Mouse (Mus musculus) liver, embryonic 13.5 days (tissue): ENCODE results near the gene R3hdm4. TPM values are rescaled to one million over a fixed set of nuclear protein-coding genes. Genes with fewer than 3 reads are reported as not detected.
"Not testable (repeated sequence)": the region's sequence is repeated elsewhere in the genome, so short reads cannot be mapped to it uniquely, and the experiment has no call there.

Experiments
- ATAC-seq: fragments of 200-750 bp; cut with Nextera tagmentation; 2 replicates; pipeline ENCODE4 v1.8.0; 2017; ENCODE audit warnings: low read depth, mild to moderate bottlenecking, moderate number of reproducible peaks, moderate library complexity
- DNase-seq: peaks from one replicate; pipeline ENCODE4 v3.0.0; 2022
- H3K27ac ChIP-seq: fragments of 300-500 bp; sonication (generic); 2 replicates; pipeline ENCODE4 v1.5.1; 2015; ENCODE audit warnings: moderate library complexity, mild to moderate bottlenecking, inconsistent platforms
- H3K27me3 ChIP-seq: fragments of 300-500 bp; sonication (generic); 2 replicates; pipeline ENCODE4 v1.6.1; 2015; ENCODE audit warnings: mild to moderate bottlenecking, inconsistent platforms
- H3K36me3 ChIP-seq: fragments of 300-500 bp; sonication (generic); 2 replicates; pipeline ENCODE4 v1.6.1; 2015; ENCODE audit warnings: mild to moderate bottlenecking, inconsistent platforms
- H3K4me1 ChIP-seq: fragments of 300-500 bp; sonication (generic); replicated peaks from 2 replicates; pipeline ENCODE4 v1.6.1; 2015; ENCODE audit warnings: inconsistent platforms
- H3K4me2 ChIP-seq: fragments of 300-500 bp; sonication (generic); 2 replicates; pipeline ENCODE4 v1.6.1; 2015; ENCODE audit warnings: inconsistent platforms, mild to moderate bottlenecking, moderate library complexity
- H3K4me3 ChIP-seq: fragments of 300-500 bp; sonication (generic); replicated peaks from 2 replicates; pipeline ENCODE4 v1.5.1; 2015; ENCODE audit warnings: mild to moderate bottlenecking, inconsistent platforms
- H3K9ac ChIP-seq: fragments of 300-500 bp; sonication (generic); 2 replicates; pipeline ENCODE4 v1.6.1; 2015; ENCODE audit warnings: mild to moderate bottlenecking, inconsistent platforms
- H3K9me3 ChIP-seq: fragments of 300-500 bp; sonication (generic); replicated peaks from 2 replicates; pipeline ENCODE4 v1.6.1; 2016; ENCODE audit warnings: inconsistent platforms
- WGBS: fragments of 180-500 bp; shearing (Covaris S2); methylation state at CpG from one replicate; pipeline ENCODE4 v1.1.7; 2015; ENCODE audit not compliant: insufficient replicate concordance; 5-methylcytosine and 5-hydroxymethylcytosine counted together
- polyA plus RNA-seq: library from polyadenylated mRNA; unstranded; fragments of >200 nt; fragmentation: Nextera tagmentation; extraction: Ambion mirVana; gene quantifications from 2 replicates; pipeline ENCODE4 v1.2.1, GENCODE M21; 2015

The R3hdm4 gene
- 63.0 and 63.8 TPM in 2 replicates for polyA plus RNA-seq

GRCm38 (mm10) chr10:79920958-79921535, at the start of gene R3hdm4:
Gene R3hdm4, minus strand, starts transcription at chr10:79921208.
- Histone ChIP-seq H3K36me3 (no peaks in the 10 kb centered on the region), H3K4me3 (peak within 1 kb of the TSS; percentile 30), H3K27ac (no peak within 1 kb of the TSS), H3K4me2 (peak within 1 kb of the TSS; percentile 50), H3K4me1 (peaks cover 67% of the 10 kb centered on the region), H3K9me3 (no peaks in the 10 kb centered on the region), H3K9ac (0 out of 2 replicates have a peak within 1 kb of the TSS, but pooled peaks have one; percentile 17), H3K27me3 (peaks cover 65% of the 10 kb centered on the region)
- DNase-seq (no peak), ATAC-seq (no peak)
- WGBS, result 12% methylated on average over 40 of the region's 41 CpGs

- Histone ChIP-seq H3K27ac (no peak within 1 kb of the TSS), H3K27me3 (peaks cover 55% of the 10 kb centered on the region), H3K36me3 (peaks cover 38% of the 10 kb centered on the region), H3K9ac (peak within 1 kb of the TSS; percentile 5; the same call in 1 of the 2 replicates), H3K9me3 (peaks cover 4% of the 10 kb centered on the region; the same call in 1 of the 2 replicates), H3K4me2 (peak within 1 kb of the TSS; percentile 51), H3K4me1 (peaks cover 8% of the 10 kb centered on the region), H3K4me3 (peak within 1 kb of the TSS; percentile 32)
- ATAC-seq (0 out of 2 replicates have a peak, but pooled peaks have one; percentile 9), DNase-seq (no peak)
- WGBS, result 6% methylated on average over 47 of the region's 47 CpGs
These were observed 49.6 kb upstream of the R3hdm4 start, which contains the start of gene Grin3b for GRCm38 (mm10) chr10:79970415-79971182. Gene Grin3b, plus strand, starts transcription at chr10:79970715.

- peaks cover 8% of the 10 kb centered on the region for H3K4me1 ChIP-seq
- DNase-seq (no peak), ATAC-seq (no peak)
- WGBS, result 28% methylated on average over 3 of the region's 3 CpGs
- peaks cover 45% of the 10 kb centered on the region for H3K36me3 ChIP-seq
- H3K27me3 ChIP-seq, result peaks cover 55% of the 10 kb centered on the region
- H3K4me3 ChIP-seq, result no peak overlapping the region
- H3K4me2 ChIP-seq, result no peak overlapping the region
- H3K27ac ChIP-seq, result no peak overlapping the region
- no peaks in the 10 kb centered on the region; the same call in 1 of the 2 replicates for H3K9me3 ChIP-seq
- no peak overlapping the region for H3K9ac ChIP-seq
These were observed 48.1 kb upstream of the R3hdm4 start for GRCm38 (mm10) chr10:79969124-79969568.

- ATAC-seq, result no peak
- no peak for DNase-seq
- 71% methylated on average over 1 of the region's 1 CpGs for WGBS
- no peak overlapping the region for H3K27ac ChIP-seq
- H3K27me3 ChIP-seq, result peaks cover 49% of the 10 kb centered on the region
- no peaks in the 10 kb centered on the region for H3K9me3 ChIP-seq
- peaks cover 8% of the 10 kb centered on the region for H3K4me1 ChIP-seq
- no peak overlapping the region for H3K9ac ChIP-seq
- no peak overlapping the region for H3K4me2 ChIP-seq
- peaks cover 55% of the 10 kb centered on the region for H3K36me3 ChIP-seq
- no peak overlapping the region for H3K4me3 ChIP-seq
These were observed 47.2 kb upstream of the R3hdm4 start for GRCm38 (mm10) chr10:79968181-79968580.

DNA sequence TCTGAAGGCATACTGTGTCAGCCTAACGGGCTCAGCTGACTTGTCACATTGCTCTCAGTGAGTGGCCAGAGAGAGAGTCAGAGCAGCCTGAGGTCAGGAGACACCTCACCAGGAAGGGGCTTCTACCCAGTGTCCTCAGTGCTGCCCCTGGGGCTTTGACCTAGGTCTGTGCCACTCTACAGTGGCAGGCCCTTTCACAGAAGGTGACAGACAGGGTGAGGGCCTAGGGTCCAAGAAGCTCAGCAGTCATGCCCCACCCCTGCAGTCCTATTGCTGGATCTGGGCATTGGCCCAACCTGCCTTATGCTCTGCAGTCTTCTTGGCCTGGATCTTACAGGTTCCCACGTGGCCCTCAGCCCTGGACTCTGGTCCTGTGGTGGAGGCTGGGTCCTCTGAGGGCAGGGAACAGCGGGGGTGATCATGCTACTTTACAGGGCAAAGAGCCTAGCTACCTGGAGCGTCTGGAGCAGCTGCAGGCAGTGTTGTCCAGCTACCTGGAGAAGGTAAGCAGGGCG, 45.9 kb upstream of the R3hdm4 start:
- 83% methylated on average over 5 of the region's 5 CpGs for WGBS
- peaks cover 12% of the 10 kb centered on the region for H3K4me1 ChIP-seq
- H3K27me3 ChIP-seq, result peaks cover 37% of the 10 kb centered on the region
- H3K9me3 ChIP-seq, result no peaks in the 10 kb centered on the region
- peaks cover 67% of the 10 kb centered on the region for H3K36me3 ChIP-seq
- H3K9ac ChIP-seq, result no peak overlapping the region
- H3K4me3 ChIP-seq, result no peak overlapping the region
- no peak overlapping the region for H3K27ac ChIP-seq
- no peak overlapping the region for H3K4me2 ChIP-seq
- no peak for ATAC-seq
- no peak for DNase-seq

GRCm38 (mm10) chr10:79965325-79965724, 44.3 kb upstream of the R3hdm4 start:
- Histone ChIP-seq H3K4me1 (peaks cover 19% of the 10 kb centered on the region), H3K9ac (no peak overlapping the region), H3K9me3 (no peaks in the 10 kb centered on the region), H3K27me3 (peaks cover 21% of the 10 kb centered on the region), H3K4me3 (no peak overlapping the region), H3K27ac (no peak overlapping the region), H3K36me3 (peaks cover 75% of the 10 kb centered on the region), H3K4me2 (no peak overlapping the region)
- 82% methylated on average over 5 of the region's 5 CpGs for WGBS
- no peak for DNase-seq
- no peak for ATAC-seq

DNA sequence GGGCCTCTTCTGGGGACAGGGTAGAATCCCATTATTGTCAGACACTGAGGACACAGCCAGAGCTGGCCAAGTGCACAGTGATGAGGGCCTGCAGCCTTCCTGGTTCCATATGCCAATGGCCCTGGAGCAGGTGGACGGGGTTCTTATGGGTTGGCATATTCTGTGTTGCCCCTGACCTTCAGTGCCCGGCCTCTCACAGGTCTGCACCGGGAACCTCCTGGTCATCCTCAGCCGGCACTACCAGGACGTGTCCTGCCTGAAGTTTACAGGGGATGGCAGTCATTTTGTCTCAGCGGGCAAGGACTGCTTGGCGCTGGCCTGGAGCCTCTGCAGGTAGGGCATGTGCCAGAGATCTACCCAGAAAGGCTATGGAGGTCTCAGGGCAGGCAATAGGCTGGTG, 43.7 kb upstream of the R3hdm4 start:
- peaks cover 15% of the 10 kb centered on the region for H3K27me3 ChIP-seq
- H3K4me1 ChIP-seq, result peaks cover 21% of the 10 kb centered on the region
- peaks cover 75% of the 10 kb centered on the region for H3K36me3 ChIP-seq
- no peak overlapping the region for H3K4me3 ChIP-seq
- no peak overlapping the region for H3K9ac ChIP-seq
- H3K27ac ChIP-seq, result no peak overlapping the region
- ATAC-seq (no peak), DNase-seq (no peak)
- H3K9me3 ChIP-seq, result no peaks in the 10 kb centered on the region
- WGBS, result 90% methylated on average over 7 of the region's 7 CpGs
- H3K4me2 ChIP-seq, result no peak overlapping the region

- DNase-seq, result no peak
- 9% methylated on average over 10 of the region's 10 CpGs for WGBS
- H3K27ac ChIP-seq, result peak overlapping the region; percentile 77
These were observed 39.8 kb upstream of the R3hdm4 start for GRCm38 (mm10) chr10:79960671-79961294.

GRCm38 (mm10) chr10:79959847-79960601, 39.0 kb upstream of the R3hdm4 start, which contains the start of gene Wdr18:
Gene Wdr18, plus strand, starts transcription at chr10:79960152.
- peak within 1 kb of the TSS; percentile 77 for H3K27ac ChIP-seq
- H3K9ac ChIP-seq, result peak within 1 kb of the TSS; percentile 88
- H3K4me3 ChIP-seq, result peak within 1 kb of the TSS; percentile 99
- H3K4me1 ChIP-seq, result peaks cover 36% of the 10 kb centered on the region
- peak within 1 kb of the TSS; percentile 94 for H3K4me2 ChIP-seq
- peak; percentile 92 for ATAC-seq
- DNase-seq, result peak; percentile 100
- H3K36me3 ChIP-seq, result peaks cover 38% of the 10 kb centered on the region
- no peaks in the 10 kb centered on the region for H3K27me3 ChIP-seq
- under 1% methylated on average over 61 of the region's 61 CpGs for WGBS
- no peaks in the 10 kb centered on the region for H3K9me3 ChIP-seq

More at GRCm38 (mm10) chr10:79960671-79961294, 39.8 kb upstream of the R3hdm4 start:
- no peak for ATAC-seq
- H3K36me3 ChIP-seq, result peaks cover 46% of the 10 kb centered on the region
- H3K9ac ChIP-seq, result peak overlapping the region; percentile 88
- peaks cover 36% of the 10 kb centered on the region for H3K4me1 ChIP-seq
- H3K4me2 ChIP-seq, result peak overlapping the region; percentile 94
- peak overlapping the region; percentile 99 for H3K4me3 ChIP-seq
- no peaks in the 10 kb centered on the region for H3K27me3 ChIP-seq
- H3K9me3 ChIP-seq, result no peaks in the 10 kb centered on the region

DNA sequence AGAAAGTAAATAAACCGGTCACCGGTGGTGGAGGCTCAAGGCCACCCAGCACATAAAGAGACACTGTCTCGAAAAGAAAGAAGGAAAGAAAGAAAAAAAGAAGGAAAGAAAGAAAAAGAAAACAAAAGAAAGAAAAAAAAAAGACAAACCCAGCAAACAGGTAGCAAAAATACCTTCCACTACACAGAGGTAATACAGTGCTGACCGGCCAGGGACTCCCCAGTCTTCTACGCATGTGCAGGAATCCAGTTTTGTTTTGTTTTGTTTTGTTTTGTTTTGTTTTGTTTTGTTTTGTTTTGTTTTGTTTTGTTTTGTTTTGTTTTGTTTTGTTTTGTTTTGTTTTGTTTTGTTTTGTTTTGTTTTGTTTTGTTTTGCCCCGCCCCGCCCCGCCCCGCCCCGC, 38.4 kb upstream of the R3hdm4 start:
- H3K9ac ChIP-seq, H3K27me3 ChIP-seq, H3K9me3 ChIP-seq, ATAC-seq, DNase-seq: not testable (repeated sequence)
- peak overlapping the region; percentile 99 for H3K4me3 ChIP-seq
- WGBS, result 27% methylated on average over 10 of the region's 10 CpGs
- H3K27ac ChIP-seq, result peak overlapping the region; percentile 53; the same call in 1 of the 2 replicates
- H3K4me1 ChIP-seq, result peaks cover 36% of the 10 kb centered on the region
- peaks cover 32% of the 10 kb centered on the region for H3K36me3 ChIP-seq
- H3K4me2 ChIP-seq, result peak overlapping the region; percentile 55
